Mouse (Mus musculus): Measurements from ENCODE around the gene Gm20824.
"Not testable (repeated sequence)": the region's sequence is repeated elsewhere in the genome, so short reads cannot be mapped to it uniquely, and the experiment has no call there.

Gm20824 gene

DNA sequence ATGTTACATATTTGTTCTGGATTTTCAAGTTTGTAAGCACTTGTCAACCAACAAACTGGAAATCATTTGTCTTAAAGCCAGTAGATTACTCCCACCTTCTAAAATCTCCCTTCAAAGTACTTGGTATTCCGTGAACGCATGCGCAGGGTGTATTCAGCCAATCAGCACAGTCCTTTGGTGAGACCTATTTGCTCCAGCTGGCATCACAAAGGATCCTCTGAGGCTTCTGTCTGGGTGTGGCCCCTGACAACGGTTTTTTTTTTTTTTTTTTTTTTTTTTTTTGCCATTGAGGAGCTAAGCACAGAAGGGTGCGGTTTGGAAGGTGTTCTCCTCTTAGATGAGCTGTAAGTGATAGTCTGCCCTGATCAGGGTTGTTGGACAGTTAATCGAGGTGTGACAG lies at the start of gene Gm20824:
TSS of gene Gm20824 (plus strand) at position 301 of the 400 bp plus-strand sequence.
- DNase-seq (ENCODE audit: low spot score in 2 of 2): not testable (repeated sequence)
